Mouse (Mus musculus): ENCODE measurements around the gene Gm49630.
"Not testable (repeated sequence)": the region's sequence is repeated elsewhere in the genome, so short reads cannot be mapped to it uniquely, and the experiment has no call there.

- TF ChIP-seq POLR2A (IDR thresholded peaks at IDR 0.05; ENCODE audit: control insufficient read depth, extremely low read depth, insufficient read depth, low read length, poor library complexity); CTCF (IDR thresholded peaks at IDR 0.05; ENCODE audit: borderline replicate concordance, control insufficient read depth, extremely low read depth, insufficient read depth, low read length, poor library complexity): not testable (repeated sequence)
These were observed 10.9 kb downstream of the Gm49630 start for GRCm38 (mm10) chr17:7360749-7361465.

All from thymus, adult 2 months (tissue).